Mouse (Mus musculus) T-helper 17 cell (primary cell): Measurements from ENCODE around the gene Gm20388.

Experiments used
- in situ Hi-C, 2 experiments: fragments of 300-600 bp; cut with MboI, MseI; formaldehyde crosslinking; loops; 1 replicate in 1 of 2; 2 replicates in 1 of 2; pipeline ENCODE4 v1.15.1; 2025; ENCODE audit warnings: high pct_unique_total_duplicates in 2 of 2

Gm20388 gene

DNA sequence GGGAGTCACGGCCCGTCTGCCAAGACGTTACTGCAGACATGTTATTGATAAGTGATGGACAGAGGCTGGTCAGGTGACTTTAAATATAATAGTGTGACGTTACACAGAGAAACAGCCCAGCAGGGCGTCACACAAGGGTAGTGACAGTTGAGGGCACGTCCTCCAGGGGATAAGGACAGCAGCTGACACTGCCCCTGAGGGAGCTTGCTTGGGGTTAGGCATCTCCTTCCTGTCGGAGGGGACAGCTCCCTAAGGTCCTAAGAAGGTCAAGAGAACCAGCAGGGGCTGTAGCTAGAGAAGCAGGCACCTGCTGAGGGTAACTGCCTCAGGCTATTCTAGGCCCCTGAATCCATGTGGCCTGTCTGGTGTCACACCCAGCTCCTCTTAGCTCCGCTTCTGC is 660.9 kb downstream of the Gm20388 start:
- in situ Hi-C loops = loop anchor here in 1 of 2 experiments (25.0 kb wide), 1 partner anchor 1009 kb away; the partner anchor contains the start of gene Mbtps1

DNA sequence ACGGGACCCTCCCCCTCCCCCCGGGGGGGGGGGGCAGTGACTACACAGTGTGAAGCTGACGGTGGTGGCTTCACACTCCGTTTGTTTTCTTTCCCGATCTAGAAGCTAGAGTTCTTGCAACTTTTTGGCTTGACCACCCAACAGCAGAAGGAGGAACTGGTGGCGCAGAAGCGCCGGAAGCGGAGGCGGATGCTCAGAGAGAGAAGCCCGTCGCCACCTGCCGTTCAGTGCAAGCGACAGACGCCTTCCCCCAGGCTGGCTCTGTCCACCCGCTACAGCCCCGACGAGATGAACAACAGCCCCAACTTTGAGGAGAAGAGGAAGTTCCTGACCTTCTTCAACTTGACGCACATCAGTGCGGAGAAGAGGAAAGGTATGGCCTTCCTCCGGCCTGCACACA is 661.9 kb downstream of the Gm20388 start:
- in situ Hi-C loops = loop anchor here in 1 of 2 experiments (25.0 kb wide), 1 partner anchor 1010 kb away; the partner anchor contains the start of gene Mbtps1

DNA sequence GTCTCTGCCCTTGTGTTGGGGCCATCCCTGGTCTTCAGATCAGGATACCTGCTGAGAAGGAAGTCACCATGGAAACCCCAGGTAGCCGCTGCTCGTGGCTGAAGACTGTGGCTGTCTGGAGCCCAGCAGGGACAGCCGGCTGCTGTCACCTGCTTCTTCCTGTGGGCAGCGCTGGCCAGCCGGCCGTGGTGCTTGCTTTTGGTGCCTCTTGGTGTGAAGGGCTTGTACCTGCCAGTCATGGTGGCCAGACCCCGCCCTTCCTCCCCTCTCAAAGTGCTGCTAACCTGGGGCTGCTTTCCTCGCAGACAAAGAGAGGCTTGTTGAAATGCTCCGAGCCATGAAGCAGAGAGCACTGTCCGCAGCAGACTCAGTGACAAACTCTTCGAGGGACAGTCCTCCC is 663.2 kb downstream of the Gm20388 start:
- in situ Hi-C loops = loop anchor here in 1 of 2 experiments (25.0 kb wide), 1 partner anchor 1012 kb away; the partner anchor contains the start of gene Mbtps1

DNA sequence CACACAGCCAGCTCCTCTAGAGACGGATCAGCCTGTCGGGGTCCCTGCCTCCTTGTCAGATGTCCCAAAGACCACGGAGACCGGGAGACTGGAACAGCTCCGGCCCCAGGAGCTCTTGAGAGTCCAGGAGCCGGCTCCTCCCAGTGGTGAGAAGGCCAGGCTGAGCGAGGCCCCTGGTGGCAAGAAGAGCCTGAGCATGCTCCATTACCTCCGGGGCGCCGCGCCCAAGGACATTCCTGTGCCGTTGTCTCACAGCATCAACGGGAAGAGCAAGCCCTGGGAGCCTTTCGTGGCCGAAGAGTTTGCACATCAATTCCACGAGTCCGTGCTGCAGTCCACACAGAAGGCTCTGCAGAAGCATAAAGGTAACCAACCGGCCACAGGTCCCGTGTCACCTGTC is 664.3 kb downstream of the Gm20388 start:
- in situ Hi-C loops = loop anchor here in 1 of 2 experiments (25.0 kb wide), 2 partner anchors 1013 to 1987 kb away; partner anchors contain the start of genes Cdt1, Mbtps1 and Piezo1

DNA sequence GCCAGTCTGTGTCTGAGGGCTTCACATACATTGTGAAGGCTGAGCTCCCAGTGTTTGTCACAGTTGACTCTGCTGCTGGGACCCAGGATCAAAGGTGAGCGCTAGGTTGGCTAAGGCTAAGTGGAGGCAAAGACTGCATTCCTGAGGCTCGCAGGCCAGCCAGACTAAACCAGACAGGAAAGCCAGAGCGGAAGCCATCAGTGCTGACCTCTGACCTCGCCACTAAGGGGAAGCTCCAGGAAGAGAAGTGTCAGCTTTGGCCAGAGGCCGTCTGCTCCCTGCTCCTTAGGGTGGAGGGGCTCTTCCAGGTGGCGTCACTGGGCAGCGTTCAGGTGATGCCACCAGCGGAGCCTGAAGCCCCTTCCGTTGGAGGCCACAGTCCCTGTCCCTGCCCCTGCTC is 665.2 kb downstream of the Gm20388 start:
- in situ Hi-C loops = loop anchor here in 1 of 2 experiments (25.0 kb wide), 1 partner anchor 1986 kb away; the partner anchor contains the start of genes Cdt1 and Piezo1

DNA sequence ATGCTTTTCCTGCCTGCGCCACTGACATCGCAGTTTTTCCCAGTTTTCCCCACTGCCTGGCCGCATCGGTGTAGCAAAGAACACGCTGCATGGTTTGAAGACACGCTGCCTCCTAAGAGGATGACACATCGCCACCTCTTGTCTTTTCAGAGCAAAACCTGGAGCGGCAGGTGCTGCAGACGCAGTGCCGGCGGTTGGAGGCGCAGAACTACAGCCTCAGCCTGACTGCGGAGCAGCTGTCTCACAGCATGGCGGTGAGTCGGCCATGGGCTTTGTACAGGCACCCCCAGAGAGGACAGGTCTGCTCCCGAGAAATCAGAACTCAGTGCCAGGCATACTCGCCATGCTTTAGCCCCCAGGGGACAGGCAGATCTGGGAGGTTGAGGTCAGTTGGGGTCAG is 667.2 kb downstream of the Gm20388 start:
- in situ Hi-C loops = loop anchor here in 1 of 2 experiments (25.0 kb wide), 1 partner anchor 1984 kb away; the partner anchor contains the start of genes Cdt1 and Piezo1

DNA sequence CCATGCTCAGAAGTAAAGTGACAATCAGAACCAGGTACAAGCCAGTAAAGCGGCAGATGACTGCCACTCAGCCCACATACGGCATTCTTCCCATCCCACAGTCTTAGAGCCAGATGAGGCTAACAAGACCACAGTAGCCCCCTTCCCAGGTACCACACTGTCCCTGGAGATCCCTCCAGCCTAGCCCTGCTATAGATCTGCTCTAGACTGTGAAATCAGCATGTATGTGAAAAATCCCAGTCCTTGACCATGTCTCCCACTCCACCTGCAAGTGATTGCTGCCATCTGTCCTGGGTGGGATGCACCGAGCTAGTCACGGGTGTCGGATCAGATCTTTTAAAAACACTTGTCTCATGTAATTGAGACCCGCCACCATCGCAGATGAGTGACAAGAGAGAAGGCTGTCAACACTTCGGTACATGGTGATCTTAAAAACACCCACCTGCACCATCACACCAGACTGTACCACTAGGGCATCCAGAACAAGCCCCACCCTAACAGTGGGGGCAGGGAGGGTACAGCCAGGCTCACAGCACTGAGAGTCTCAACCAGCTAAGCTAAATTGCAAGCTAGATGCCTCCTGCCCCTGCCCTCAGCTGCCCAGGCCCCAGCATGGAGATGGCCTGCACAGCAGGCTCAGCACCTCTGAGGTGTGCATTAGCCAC is 669.8 kb downstream of the Gm20388 start:
- in situ Hi-C loops = loop anchor here in 1 of 2 experiments (25.0 kb wide), 1 partner anchor 1982 kb away; the partner anchor contains the start of genes Cdt1 and Piezo1

DNA sequence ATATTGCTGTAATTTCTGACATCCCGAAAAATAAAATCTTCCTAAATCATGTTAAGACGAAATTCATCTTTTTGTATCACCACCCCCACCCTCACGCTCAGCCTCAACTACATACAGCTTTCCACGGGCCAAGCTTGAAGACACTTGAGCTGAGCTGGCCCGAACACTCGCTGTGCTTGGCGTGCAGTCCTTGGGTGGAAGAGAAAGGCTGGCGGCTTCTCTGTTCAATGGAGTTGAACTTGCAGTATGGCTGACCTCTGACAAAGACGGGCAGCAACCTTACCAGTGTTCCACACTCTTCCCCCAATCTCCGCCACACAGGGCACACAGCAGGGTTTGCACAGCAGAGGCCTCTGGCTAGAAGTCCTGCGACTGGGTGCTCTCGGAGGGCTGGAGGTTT is 670.7 kb downstream of the Gm20388 start:
- in situ Hi-C loops = loop anchor here in 1 of 2 experiments (25.0 kb wide), 1 partner anchor 1981 kb away; the partner anchor contains the start of genes Cdt1 and Piezo1

DNA sequence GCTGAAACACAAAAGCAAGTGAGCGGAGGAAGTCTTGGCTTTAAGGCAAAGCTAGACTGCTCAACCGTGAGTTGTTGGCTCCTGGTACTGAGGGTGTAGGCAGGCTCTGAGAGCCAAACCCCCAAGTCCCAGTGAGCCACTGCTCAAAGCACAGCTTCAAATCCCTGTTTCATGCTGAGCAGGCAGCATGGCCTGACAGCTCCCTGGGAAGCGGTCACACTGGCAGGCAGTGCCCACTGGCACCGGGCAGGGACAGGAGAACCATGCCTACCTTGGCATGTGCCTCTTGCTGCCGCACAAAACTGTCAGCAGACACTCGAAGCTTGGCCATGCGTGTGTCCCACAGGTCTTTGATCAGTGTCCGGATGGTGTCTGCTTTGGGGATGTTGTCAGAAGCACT is 671.2 kb downstream of the Gm20388 start:
- in situ Hi-C loops = loop anchor here in 1 of 2 experiments (25.0 kb wide), 1 partner anchor 1980 kb away; the partner anchor contains the start of genes Cdt1 and Piezo1

DNA sequence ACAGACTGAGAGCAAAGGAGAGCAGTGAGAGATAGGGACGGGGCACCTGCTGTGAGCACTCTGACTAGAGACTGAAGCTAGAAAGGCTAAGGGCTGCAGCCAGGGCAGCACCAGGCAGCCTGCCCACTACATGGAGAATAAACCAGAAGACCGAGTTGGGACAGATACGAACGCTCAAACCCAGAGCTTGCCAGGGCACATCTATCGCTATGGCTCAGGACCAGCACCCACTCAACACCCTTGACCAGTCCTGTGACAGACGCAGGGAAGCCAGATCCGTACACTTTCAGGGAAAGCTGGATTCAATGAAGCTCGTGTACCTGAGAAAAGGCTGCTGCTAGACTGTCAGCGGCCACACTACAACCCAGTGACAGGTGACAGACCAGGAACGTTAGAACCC is 674.9 kb downstream of the Gm20388 start:
- in situ Hi-C loops = loop anchor here in 1 of 2 experiments (25.0 kb wide), 1 partner anchor 1977 kb away; the partner anchor contains the start of genes Cdt1 and Piezo1

DNA sequence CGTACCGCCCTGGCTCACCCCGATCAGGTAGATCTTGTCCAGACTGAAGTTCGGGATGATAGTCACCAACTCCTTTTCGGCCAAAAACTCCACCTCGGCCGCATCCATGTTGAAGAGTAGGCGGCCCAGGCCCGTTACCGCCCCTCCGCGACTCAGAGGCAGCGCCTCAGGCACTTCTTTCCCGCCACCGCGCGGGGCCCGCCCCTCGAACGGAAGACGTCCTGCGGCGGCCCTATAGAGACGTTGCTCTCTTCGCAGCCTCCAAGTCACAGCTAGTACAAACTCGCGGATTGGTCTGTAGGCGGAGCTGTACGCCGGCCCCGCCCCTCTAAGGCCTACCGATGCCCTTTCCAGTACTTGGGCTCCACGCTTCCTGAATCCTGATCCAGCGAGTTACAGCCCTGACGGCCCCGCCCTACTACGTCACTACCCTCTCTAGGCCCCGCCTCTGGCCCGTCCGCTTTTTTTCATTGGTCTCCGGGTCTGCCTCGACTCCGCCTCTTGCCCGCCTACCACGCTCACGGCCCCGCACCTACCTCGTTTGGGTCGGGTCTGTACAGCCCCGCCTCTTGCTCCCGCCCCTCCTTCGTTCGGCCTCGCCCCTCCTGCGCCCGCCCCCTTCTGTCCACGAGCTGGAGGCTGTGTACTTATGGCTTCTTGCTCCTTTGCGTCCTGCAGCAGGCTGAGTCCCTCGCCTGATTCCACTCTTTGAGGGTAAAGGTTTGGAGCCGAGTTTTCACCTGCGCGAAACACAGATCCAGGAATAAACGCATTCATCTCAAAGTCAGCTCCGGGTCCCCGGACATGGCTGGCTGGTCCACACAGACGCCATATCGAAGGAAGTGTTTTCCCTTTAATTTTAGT is 678.5 kb downstream of the Gm20388 start, which contains the start of gene Gins2:
Gins2 (minus strand) TSS at position 397 of the 864 bp plus-strand sequence.
- in situ Hi-C loops = loop anchor here in 1 of 2 experiments (25.0 kb wide), 1 partner anchor 1973 kb away; the partner anchor contains the start of genes Cdt1 and Piezo1

DNA sequence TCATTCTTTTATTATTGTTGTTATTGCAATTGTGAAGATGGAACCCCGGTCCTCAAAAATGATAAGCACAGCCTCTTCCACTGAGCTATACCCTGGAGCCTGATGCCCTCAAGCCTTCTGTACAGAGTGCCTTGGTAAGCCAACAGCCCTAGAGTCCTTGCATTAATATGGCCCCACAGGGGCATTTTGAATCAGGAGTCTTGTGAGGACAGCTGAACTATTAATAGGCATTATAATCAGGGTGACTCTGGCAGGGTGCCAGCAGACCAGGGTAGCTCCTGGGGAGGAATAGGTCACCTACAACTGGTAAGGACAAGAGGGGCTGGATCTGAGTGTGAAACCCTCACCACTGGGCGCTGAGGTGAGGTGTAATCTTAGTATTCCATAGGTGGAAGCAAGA is 679.3 kb downstream of the Gm20388 start:
- in situ Hi-C loops = loop anchor here in 1 of 2 experiments (25.0 kb wide), 1 partner anchor 1972 kb away; the partner anchor contains the start of genes Cdt1 and Piezo1

DNA sequence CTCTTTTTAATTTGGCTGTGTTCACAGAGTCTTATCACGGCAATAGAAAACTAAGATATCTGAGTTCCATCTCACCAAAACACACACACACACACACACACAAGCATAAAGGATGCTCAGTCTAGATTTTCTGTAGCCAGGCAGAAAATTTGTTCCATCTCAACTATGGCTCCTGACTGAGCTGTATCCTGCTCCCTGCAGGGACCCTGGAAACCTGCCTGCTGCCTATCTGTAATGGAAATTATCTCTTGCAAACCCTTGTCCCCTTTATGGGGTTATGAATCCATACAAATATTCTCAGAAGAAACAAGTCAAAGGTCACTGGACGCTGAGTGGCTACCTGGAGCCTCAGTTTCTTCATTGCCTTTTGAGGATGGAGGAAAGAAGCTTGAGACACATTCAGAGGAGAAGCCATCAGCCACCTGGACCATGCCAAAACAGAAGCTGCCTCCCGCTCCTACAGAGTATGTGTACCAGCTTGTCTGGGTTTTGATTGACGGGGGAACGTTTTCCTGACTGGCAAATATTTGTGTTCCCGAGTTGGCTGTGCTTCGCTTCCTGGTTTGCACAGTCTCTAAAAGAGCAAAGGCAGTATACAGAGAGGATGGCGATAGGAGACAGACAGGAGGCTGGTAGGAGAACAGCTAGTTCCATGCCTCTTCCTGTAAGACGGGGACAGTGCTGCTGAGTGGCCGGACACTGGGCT is 681.1 kb downstream of the Gm20388 start:
- in situ Hi-C loops = loop anchor here in 1 of 2 experiments (25.0 kb wide), 1 partner anchor 1971 kb away; the partner anchor contains the start of genes Cdt1 and Piezo1

DNA sequence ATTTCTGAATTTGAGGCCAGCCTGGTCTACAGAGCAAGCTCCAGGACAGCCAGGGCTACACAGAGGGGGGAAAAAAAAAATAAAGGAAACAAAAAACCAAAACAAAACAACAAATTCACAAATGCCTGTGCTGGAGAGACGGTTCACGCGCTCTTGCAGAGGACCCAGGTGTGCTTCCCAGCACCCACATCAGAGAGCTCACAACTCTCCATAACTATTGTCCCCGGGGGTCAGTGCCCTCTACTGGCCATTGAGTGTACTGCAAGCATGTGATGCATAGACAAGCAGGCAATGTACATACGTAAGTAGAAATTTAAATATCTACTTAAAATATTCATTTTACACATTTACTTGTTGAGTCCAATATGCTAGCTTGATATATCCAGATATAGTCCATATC is 683.9 kb downstream of the Gm20388 start:
- in situ Hi-C loops = loop anchor here in 1 of 2 experiments (25.0 kb wide), 1 partner anchor 1968 kb away; the partner anchor contains the start of genes Cdt1 and Piezo1

DNA sequence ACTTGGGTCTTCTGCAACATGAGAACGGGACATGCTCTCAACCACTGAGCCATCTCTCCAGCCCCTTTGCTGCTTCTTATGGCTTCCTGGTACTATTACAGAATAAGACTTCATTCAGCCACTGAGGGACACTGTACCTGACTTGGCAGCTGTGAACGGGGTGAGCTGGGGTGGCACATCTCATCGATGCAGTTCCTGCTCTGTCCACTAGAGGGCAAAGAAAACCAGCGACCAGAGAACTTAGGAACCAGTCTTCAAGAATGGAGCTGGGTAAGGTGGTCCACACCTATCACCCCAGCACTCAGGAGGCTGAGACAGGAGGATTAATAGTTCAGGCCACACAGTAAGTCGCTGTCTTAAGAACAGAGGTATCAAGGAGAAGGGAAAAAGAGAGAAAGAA is 685.3 kb downstream of the Gm20388 start:
- in situ Hi-C loops = loop anchor here in 1 of 2 experiments (25.0 kb wide), 1 partner anchor 1966 kb away; the partner anchor contains the start of genes Cdt1 and Piezo1

DNA sequence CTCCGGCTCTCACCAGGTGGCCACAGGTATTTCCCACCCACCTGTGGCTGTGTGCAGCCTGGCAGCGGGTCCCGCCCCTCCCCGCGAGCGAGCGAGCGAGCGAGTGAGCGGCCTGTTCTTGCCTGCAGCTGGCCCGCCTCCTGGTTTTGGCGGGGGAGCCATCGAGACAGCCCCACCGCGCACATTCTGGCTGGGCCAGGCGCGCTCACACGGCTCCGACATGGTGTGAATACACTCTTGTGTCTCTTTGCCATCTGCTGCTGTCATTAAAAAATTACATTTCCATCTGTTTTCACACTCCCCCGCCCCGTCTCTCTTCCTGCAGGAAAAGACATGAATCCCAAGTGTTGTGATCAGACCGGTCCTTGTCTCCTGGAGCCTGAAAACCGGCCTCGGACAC is 687.9 kb downstream of the Gm20388 start:
- in situ Hi-C loops = loop anchor here in 1 of 2 experiments (25.0 kb wide), 1 partner anchor 1964 kb away; the partner anchor contains the start of genes Cdt1 and Piezo1

DNA sequence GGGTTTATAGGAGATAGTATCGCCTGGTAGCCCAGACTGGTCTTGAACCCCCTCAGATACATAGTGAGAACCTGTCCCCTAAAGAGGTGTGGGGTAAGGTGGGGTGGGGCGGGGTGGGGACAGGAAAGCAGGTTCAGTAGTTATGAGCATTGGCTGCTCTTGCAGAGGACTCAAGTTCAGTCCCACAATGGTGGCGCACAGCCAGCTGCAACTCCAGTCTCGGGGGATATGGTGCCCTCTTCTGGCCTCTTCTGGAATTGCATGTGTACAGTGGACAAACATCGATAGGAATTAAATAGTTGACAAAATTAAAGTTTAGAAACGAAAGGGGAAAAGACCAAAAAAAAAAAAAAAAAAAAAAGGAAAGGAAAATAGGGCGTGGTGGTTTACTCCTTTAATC is 688.9 kb downstream of the Gm20388 start:
- in situ Hi-C loops = loop anchor here in 1 of 2 experiments (25.0 kb wide), 1 partner anchor 1963 kb away; the partner anchor contains the start of genes Cdt1 and Piezo1

DNA sequence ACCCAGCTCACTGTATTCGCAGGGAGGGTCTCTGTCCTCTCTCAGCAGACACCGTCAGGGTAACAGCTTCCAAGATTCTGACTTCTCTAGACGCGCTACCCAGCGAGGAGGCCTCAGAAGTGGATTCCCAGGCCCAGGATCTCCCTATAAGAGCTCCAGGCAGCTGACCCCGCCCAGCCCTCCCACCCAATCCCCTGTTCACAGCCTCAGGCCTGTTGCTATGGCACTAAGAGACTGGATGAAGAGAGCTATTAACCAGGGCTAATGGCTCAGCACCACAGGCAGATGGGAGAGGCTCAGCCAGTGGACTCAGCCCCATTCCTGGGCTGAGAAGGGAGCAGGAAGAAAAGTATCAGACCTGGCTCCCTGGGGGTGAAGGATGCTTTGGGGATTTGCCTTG is 692.0 kb downstream of the Gm20388 start:
- in situ Hi-C loops = no loop called here

DNA sequence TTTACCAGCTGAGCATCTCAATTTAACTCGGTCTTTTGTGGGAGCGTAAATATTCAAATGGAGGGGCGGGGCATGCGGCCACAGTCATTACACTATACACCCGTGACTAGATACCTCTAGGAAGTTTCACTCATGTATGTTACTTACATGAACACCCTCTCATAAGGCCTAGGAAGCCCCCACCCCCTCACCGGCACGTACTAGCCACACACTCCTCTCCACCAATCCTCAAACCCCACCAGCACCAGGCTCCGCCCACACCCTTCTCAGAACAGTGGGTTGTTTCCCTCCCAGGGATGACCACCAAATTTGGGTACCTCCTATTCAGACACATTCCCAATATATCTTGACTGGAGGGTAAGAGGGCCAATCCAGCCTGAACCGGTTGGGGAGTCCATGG is 696.8 kb downstream of the Gm20388 start:
- in situ Hi-C loops = no loop called here

DNA sequence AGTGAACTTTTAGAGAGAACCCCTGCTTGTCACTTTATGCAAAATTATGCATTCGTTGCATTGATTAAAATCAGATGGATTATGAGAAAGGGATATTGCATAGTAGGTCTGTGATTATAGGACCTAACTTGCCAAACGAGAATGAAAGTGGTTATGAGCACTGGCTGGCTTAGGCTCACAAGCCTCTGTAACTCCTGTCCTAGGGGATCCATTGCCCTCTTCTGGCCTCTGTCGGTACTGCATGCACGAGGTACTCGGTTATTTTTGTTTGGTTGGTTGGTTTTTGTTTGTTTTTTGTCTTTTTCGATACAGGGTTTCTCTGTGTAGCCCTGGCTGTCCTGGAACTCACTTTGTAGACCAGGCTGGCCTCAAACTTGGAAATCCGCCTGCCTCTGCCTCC is 697.2 kb downstream of the Gm20388 start:
- in situ Hi-C loops = no loop called here
